15 mouse cellular contexts compared by ENCODE assay signal in genomic region chr1:45865727-45866126, GRCm38 (mm10). TPM values are rescaled to one million over a fixed set of nuclear protein-coding genes. Genes with fewer than 3 reads are reported as not detected.
DNase-seq lines count a peak whose midpoint lies in the region; ATAC-seq and TF ChIP-seq lines count a peak whose summit lies in the region.
"Had no signal": no experiment of that assay in that cellular context is flagged by ENCODE, and none has a peak within 500 bp of the region (broad histone marks: within the 10 kb centered on the region; RNA-seq: fewer than 3 reads in every experiment).

No protein-coding gene starts in this region.

- DNase-seq in heart, postnatal 36 days: no peak
- DNase-seq in lung, postnatal 0 days (ENCODE audit: low spot score): peak; percentile 17
- no peak for DNase-seq in lung, postnatal 36 days
- DNase-seq in limb, embryonic 10.5 days (ENCODE audit: low spot score): no peak
- no peak for DNase-seq in forebrain, embryonic 10.5 days (ENCODE audit: extremely low spot score, low spot score)
- DNase-seq: adrenal gland, postnatal 36 days; cerebellum, adult 11-12 months; lung, embryonic 14.5 days had no signal

- TF ChIP-seq CTCF in lung, postnatal 0 days (IDR thresholded peaks at IDR 0.05): no peak

- no peak for ATAC-seq in heart, embryonic 15.5 days (replicated peaks; ENCODE audit: insufficient number of reproducible peaks, insufficient read depth, low FRiP score, low read depth)
- peak; percentile 25; the same call in 1 of the 2 replicates for ATAC-seq in lung, postnatal 0 days
- no peak for ATAC-seq in forebrain, embryonic 15.5 days (replicated peaks)

- no peak overlapping the region for H3K9ac ChIP-seq in heart, embryonic 15.5 days
- H3K9ac ChIP-seq in lung, postnatal 0 days (replicated peaks; ENCODE audit: low read depth): no peak overlapping the region
- H3K9ac ChIP-seq in forebrain, embryonic 15.5 days (replicated peaks): no peak overlapping the region
- H3K9ac ChIP-seq: lung, embryonic 14.5 days; midbrain, embryonic 12.5 days had no signal

- no peak for TF ChIP-seq EP300 in lung, postnatal 0 days (IDR thresholded peaks at IDR 0.05)

- intact Hi-C loops in heart, postnatal 36 days (cut with DNase I): loop anchor here (5.0 kb wide), 1 partner anchor 62 kb away; the partner anchor contains the start of gene Slc40a1

- peak overlapping the region; percentile 30; the same call in 1 of the 2 replicates for H3K27ac ChIP-seq in heart, embryonic 15.5 days
- no peak overlapping the region for H3K27ac ChIP-seq in lung, postnatal 0 days (ENCODE audit: low read length)
- H3K27ac ChIP-seq in limb, embryonic 10.5 days: peak overlapping the region; percentile 71
- H3K27ac ChIP-seq in forebrain, embryonic 10.5 days: no peak overlapping the region
- H3K27ac ChIP-seq in forebrain, embryonic 15.5 days (replicated peaks): no peak overlapping the region
- H3K27ac ChIP-seq: midbrain, embryonic 12.5 days had no signal

- H3K9me3 ChIP-seq in heart, embryonic 15.5 days (replicated peaks): no peaks in the 10 kb centered on the region
- H3K9me3 ChIP-seq in lung, postnatal 0 days (ENCODE audit: low read length): no peaks in the 10 kb centered on the region
- no peaks in the 10 kb centered on the region for H3K9me3 ChIP-seq in limb, embryonic 10.5 days (replicated peaks)
- peaks cover 6% of the 10 kb centered on the region; the same call in 1 of the 2 replicates for H3K9me3 ChIP-seq in forebrain, embryonic 10.5 days
- H3K9me3 ChIP-seq in forebrain, embryonic 15.5 days: no peaks in the 10 kb centered on the region
- H3K9me3 ChIP-seq: midbrain, embryonic 12.5 days had no signal

- H3K4me1 ChIP-seq in heart, embryonic 15.5 days (replicated peaks): peaks cover 17% of the 10 kb centered on the region
- H3K4me1 ChIP-seq in lung, postnatal 0 days (ENCODE audit: insufficient read depth, low read depth, low read length): peaks cover 12% of the 10 kb centered on the region; the same call in 1 of the 2 replicates
- H3K4me1 ChIP-seq in limb, embryonic 10.5 days: peaks cover 33% of the 10 kb centered on the region
- H3K4me1 ChIP-seq in forebrain, embryonic 10.5 days: 0 out of 2 replicates have a peak, but pooled peaks cover 8% of the 10 kb centered on the region
- H3K4me1 ChIP-seq in forebrain, embryonic 15.5 days: no peaks in the 10 kb centered on the region
- H3K4me1 ChIP-seq: midbrain, embryonic 12.5 days had no signal

- no peak overlapping the region for H3K4me3 ChIP-seq in heart, embryonic 15.5 days
- no peak overlapping the region for H3K4me3 ChIP-seq in lung, postnatal 0 days (ENCODE audit: low read depth, low read length)
- no peak overlapping the region for H3K4me3 ChIP-seq in limb, embryonic 10.5 days
- no peak overlapping the region for H3K4me3 ChIP-seq in forebrain, embryonic 10.5 days
- no peak overlapping the region for H3K4me3 ChIP-seq in forebrain, embryonic 15.5 days
- H3K4me3 ChIP-seq: midbrain, embryonic 12.5 days had no signal

- H3K36me3 ChIP-seq in heart, embryonic 15.5 days: no peaks in the 10 kb centered on the region
- no peaks in the 10 kb centered on the region for H3K36me3 ChIP-seq in lung, postnatal 0 days (ENCODE audit: insufficient read depth, low read length)
- H3K36me3 ChIP-seq in limb, embryonic 10.5 days: no peaks in the 10 kb centered on the region
- H3K36me3 ChIP-seq in forebrain, embryonic 10.5 days (replicated peaks): no peaks in the 10 kb centered on the region
- no peaks in the 10 kb centered on the region for H3K36me3 ChIP-seq in forebrain, embryonic 15.5 days
- H3K36me3 ChIP-seq: midbrain, embryonic 12.5 days had no signal

- 55% methylated on average over 5 of the region's 5 CpGs for WGBS in heart, embryonic 15.5 days
- 34% methylated on average over 5 of the region's 5 CpGs for WGBS in lung, postnatal 0 days
- 47% methylated on average over 5 of the region's 5 CpGs for WGBS in limb, embryonic 10.5 days
- WGBS in forebrain, embryonic 10.5 days: 60% methylated on average over 5 of the region's 5 CpGs
- WGBS in forebrain, embryonic 15.5 days: 83% methylated on average over 5 of the region's 5 CpGs

- H3K4me2 ChIP-seq in heart, embryonic 15.5 days: no peak overlapping the region
- H3K4me2 ChIP-seq in lung, postnatal 0 days (replicated peaks; ENCODE audit: low read depth, low read length): no peak overlapping the region
- H3K4me2 ChIP-seq in forebrain, embryonic 15.5 days (replicated peaks): no peak overlapping the region
- H3K4me2 ChIP-seq: lung, embryonic 14.5 days; midbrain, embryonic 12.5 days had no signal

- no peaks in the 10 kb centered on the region for H3K27me3 ChIP-seq in heart, embryonic 15.5 days
- H3K27me3 ChIP-seq in lung, postnatal 0 days (replicated peaks; ENCODE audit: insufficient read depth, low read length): peaks cover 21% of the 10 kb centered on the region; the same call in 1 of the 2 replicates
- H3K27me3 ChIP-seq in limb, embryonic 10.5 days (ENCODE audit: low read depth, poor library complexity, severe bottlenecking): no peaks in the 10 kb centered on the region
- H3K27me3 ChIP-seq in forebrain, embryonic 10.5 days (ENCODE audit: poor library complexity, severe bottlenecking): no peaks in the 10 kb centered on the region
- H3K27me3 ChIP-seq in forebrain, embryonic 15.5 days: no peaks in the 10 kb centered on the region
- H3K27me3 ChIP-seq: midbrain, embryonic 12.5 days had no signal

RNA-seq across cellular contexts. Expression of gene Gm5269, which starts 24.3 kb away (rescaled TPM):
- polyA plus RNA-seq in heart, embryonic 15.5 days (2015; fragmentation: Nextera tagmentation; extraction: Ambion mirVana): not detected in 2 replicates
- total RNA-seq in heart, postnatal 36 days (2021): not detected
- not detected in 2 replicates for polyA plus RNA-seq in lung, postnatal 0 days (2015; fragmentation: Nextera tagmentation; extraction: Ambion mirVana)
- not detected in 2 replicates for polyA plus RNA-seq in limb, embryonic 10.5 days (2016; fragmentation: Nextera tagmentation; extraction: Ambion mirVana)
- polyA plus RNA-seq in forebrain, embryonic 10.5 days (2016; fragmentation: Nextera tagmentation; extraction: Ambion mirVana): not detected in 2 replicates
- polyA plus RNA-seq in forebrain, embryonic 15.5 days (2015; fragmentation: Nextera tagmentation; extraction: Ambion mirVana): not detected in 2 replicates
- total RNA-seq: adrenal gland, postnatal 36 days; gastrocnemius, adult 18-20 months; layer of hippocampus, adult 8-10 months; MEL had no signal
- polyA plus RNA-seq: heart, embryonic 14.5 days; lung, embryonic 14.5 days; midbrain, embryonic 12.5 days had no signal

Comparison
In these comparisons a context has a peak if more than half of its experiments do, and no peak if none do; other contexts are left out.
1. H3K27ac ChIP-seq: peak in heart, embryonic 15.5 days (single experiment) and limb, embryonic 10.5 days (single experiment); none in lung, postnatal 0 days (single experiment), forebrain, embryonic 10.5 days (single experiment) and forebrain, embryonic 15.5 days (single experiment).